8 mouse cellular contexts compared by ENCODE assay signal in the genomic region with DNA sequence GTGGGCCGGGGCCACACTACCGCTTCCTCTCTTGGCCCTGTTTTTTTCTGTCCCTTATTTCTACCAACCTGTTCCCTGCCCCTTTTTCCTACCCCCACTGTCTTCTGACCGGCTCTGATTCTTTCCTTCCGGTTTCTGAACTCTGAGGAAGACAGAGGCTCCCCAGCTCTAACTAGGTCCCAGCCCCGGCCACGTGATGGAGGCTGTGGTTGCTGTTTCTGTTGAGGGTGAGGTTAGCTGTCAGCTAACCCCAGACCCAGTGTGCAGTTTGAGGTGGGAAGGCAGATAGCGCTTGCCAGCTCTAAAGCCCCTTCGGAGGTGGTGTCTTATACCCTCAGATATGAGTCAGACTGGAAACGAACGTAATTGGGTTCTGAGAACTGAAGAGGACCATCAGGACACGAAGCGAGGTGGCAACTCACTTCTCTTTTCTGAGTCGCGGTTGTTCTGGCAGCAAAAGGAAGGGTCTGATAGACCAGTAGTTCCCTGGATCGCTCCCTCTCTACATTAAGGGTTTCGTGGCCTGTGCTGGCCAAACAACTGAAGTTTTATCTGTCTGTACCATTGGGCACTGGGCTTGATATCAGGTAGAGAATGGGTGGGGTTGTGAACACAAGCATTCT. TPM values are rescaled to one million over a fixed set of nuclear protein-coding genes. Genes with fewer than 3 reads are reported as not detected.
DNase-seq lines count a peak whose midpoint lies in the region; TF ChIP-seq lines count a peak whose summit lies in the region.

No protein-coding gene starts in this region.

- intact Hi-C loops in heart, adult 2 months (cut with DNase I) = loop anchor here (5.0 kb wide), 1 partner anchor 39 kb away; the partner anchor contains the start of gene Cenpv

- under 1% methylated on average over 16 of the region's 16 CpGs for WGBS in bone marrow, adult 2 months
- WGBS in heart, adult 2 months = 54% methylated on average over 16 of the region's 16 CpGs

- H3K79me2 ChIP-seq in heart, adult 2 months (replicated peaks; ENCODE audit: control insufficient read depth, insufficient read depth, low read length) = no peaks in the 10 kb centered on the region

- no peaks in the 10 kb centered on the region for H3K27me3 ChIP-seq in heart, adult 2 months (ENCODE audit: control insufficient read depth, insufficient read depth, low read length)

- TF ChIP-seq POLR2A in bone marrow, adult 2 months (IDR thresholded peaks at IDR 0.05; ENCODE audit: borderline replicate concordance, control insufficient read depth, low read depth, low read length) = no peak
- no peak for TF ChIP-seq POLR2A in heart, adult 2 months (IDR thresholded peaks at IDR 0.05; ENCODE audit: insufficient read depth, low read depth, low read length)

- peak overlapping the region; percentile 2; the same call in 1 of the 2 replicates for H3K9ac ChIP-seq in heart, adult 2 months (ENCODE audit: low read depth, low read length)

- peak overlapping the region; percentile 61 for H3K27ac ChIP-seq in bone marrow, adult 2 months (ENCODE audit: control insufficient read depth, insufficient read depth, low read depth, low read length, poor library complexity)
- peak overlapping the region; percentile 67 for H3K27ac ChIP-seq in heart, adult 2 months

- no peak for TF ChIP-seq EP300 in heart, adult 2 months (IDR thresholded peaks at IDR 0.05; ENCODE audit: insufficient read depth, low read depth, low read length)

- peaks cover 3% of the 10 kb centered on the region for H3K4me1 ChIP-seq in bone marrow, adult 2 months (ENCODE audit: control insufficient read depth, insufficient read depth, low read length)
- H3K4me1 ChIP-seq in heart, adult 2 months (ENCODE audit: control insufficient read depth, insufficient read depth, low read length) = no peaks in the 10 kb centered on the region

- peak overlapping the region; percentile 81 for H3K4me3 ChIP-seq in bone marrow, adult 2 months (replicated peaks; ENCODE audit: control insufficient read depth, low read depth, low read length)
- H3K4me3 ChIP-seq in heart, adult 2 months = peak overlapping the region; percentile 54

- H3K36me3 ChIP-seq in heart, adult 2 months (ENCODE audit: control insufficient read depth, insufficient read depth, low read length) = no peaks in the 10 kb centered on the region

- TF ChIP-seq CTCF in bone marrow, adult 2 months (IDR thresholded peaks at IDR 0.05; ENCODE audit: control insufficient read depth, insufficient read depth, low read length) = no peak
- no peak for TF ChIP-seq CTCF in heart, adult 2 months (IDR thresholded peaks at IDR 0.05)

- DNase-seq in cerebellum, adult 11-12 months = peak; percentile 32
- no peak for DNase-seq in cerebellum, postnatal 36 days
- peak; percentile 62 to 73 for DNase-seq in heart, adult 2 months
- peak; percentile 25 for DNase-seq in layer of hippocampus, adult 9-10 months (ENCODE audit: low spot score)
- peak; percentile 65 for DNase-seq in lung, postnatal 25 days (ENCODE audit: low spot score)
- peak; percentile 57 for DNase-seq in spleen, adult 12 weeks (ENCODE audit: low spot score)
- DNase-seq in embryo, embryonic 10 days (ENCODE audit: low spot score) = no peak

RNA-seq across cellular contexts. Expression of gene Trpv2, which starts 2.4 kb away (rescaled TPM):
- 10.0 and 22.0 TPM in 2 replicates for polyA plus RNA-seq in bone marrow, adult 2 months (2011; ENCODE audit: insufficient read depth, insufficient read length, low replicate concordance, missing spikeins)
- total RNA-seq in heart, adult 2 months (2021) = 1 to 10 TPM; 2.6 to 3.5 TPM
- 4.6 and 5.6 TPM in 2 replicates for polyA plus RNA-seq in heart, adult 2 months (2012; rRNA removed)

RNA-seq across cellular contexts. Expression of gene Ubb, which starts 25.7 kb away (rescaled TPM):
- 467 and 492 TPM in 2 replicates for polyA plus RNA-seq in bone marrow, adult 2 months (2011; ENCODE audit: insufficient read depth, insufficient read length, low replicate concordance, missing spikeins)
- total RNA-seq in heart, adult 2 months (2021) = 100 to 1,000 TPM; 626 to 699 TPM
- 1,026 and 1,119 TPM in 2 replicates for polyA plus RNA-seq in heart, adult 2 months (2012; rRNA removed)

RNA-seq across cellular contexts. Expression of gene Cenpv, which starts 37.6 kb away (rescaled TPM):
- 20.9 and 22.2 TPM in 2 replicates for polyA plus RNA-seq in bone marrow, adult 2 months (2011; ENCODE audit: insufficient read depth, insufficient read length, low replicate concordance, missing spikeins)
- total RNA-seq in heart, adult 2 months (2021) = 10 to 100 TPM; 25.0 to 25.8 TPM
- 30.8 and 54.7 TPM in 2 replicates for polyA plus RNA-seq in heart, adult 2 months (2012; rRNA removed)

Comparison
In these comparisons a context has a peak if more than half of its experiments do, and no peak if none do; other contexts are left out.
1. DNase-seq: peak in cerebellum, adult 11-12 months (single experiment), heart, adult 2 months (2 of 2), layer of hippocampus, adult 9-10 months (single experiment), lung, postnatal 25 days (single experiment) and spleen, adult 12 weeks (single experiment); none in cerebellum, postnatal 36 days (0 of 2) and embryo, embryonic 10 days (single experiment).